Mouse (Mus musculus) layer of hippocampus, adult 18-20 months (tissue): Measurements from ENCODE around the gene Trmt61a. TPM values are rescaled to one million over a fixed set of nuclear protein-coding genes. Genes with fewer than 3 reads are reported as not detected.
"Not testable (repeated sequence)": the region's sequence is repeated elsewhere in the genome, so short reads cannot be mapped to it uniquely, and the experiment has no call there.

Experiments
- DNase-seq, 2 experiments: peaks; one replicate each; pipeline ENCODE4 v3.0.0; 2022; ENCODE audit warnings: low spot score in 2 of 2
- long read RNA-seq: library from polyadenylated mRNA; stranded (forward); transcript quantifications from one replicate; pipeline ENCODE4 v2.0.0, GENCODE M21; 2021
- total RNA-seq, 2 experiments: library from RNA; stranded (reverse); gene quantifications; 2 replicates each; pipeline ENCODE4 v1.2.3; 2021

Gene Trmt61a
- 10 to 100 TPM; 18.5 to 18.8 TPM for total RNA-seq
- long read RNA-seq, transcript Trmt61a-201 (3 exons, 2,433 nt): major isoform, 17 of 23 reads
- long read RNA-seq, partial matches to known transcripts: 6 of 23 reads
- long read RNA-seq, other reads (novel, unspliced or antisense): 0 of 23 reads

DNA sequence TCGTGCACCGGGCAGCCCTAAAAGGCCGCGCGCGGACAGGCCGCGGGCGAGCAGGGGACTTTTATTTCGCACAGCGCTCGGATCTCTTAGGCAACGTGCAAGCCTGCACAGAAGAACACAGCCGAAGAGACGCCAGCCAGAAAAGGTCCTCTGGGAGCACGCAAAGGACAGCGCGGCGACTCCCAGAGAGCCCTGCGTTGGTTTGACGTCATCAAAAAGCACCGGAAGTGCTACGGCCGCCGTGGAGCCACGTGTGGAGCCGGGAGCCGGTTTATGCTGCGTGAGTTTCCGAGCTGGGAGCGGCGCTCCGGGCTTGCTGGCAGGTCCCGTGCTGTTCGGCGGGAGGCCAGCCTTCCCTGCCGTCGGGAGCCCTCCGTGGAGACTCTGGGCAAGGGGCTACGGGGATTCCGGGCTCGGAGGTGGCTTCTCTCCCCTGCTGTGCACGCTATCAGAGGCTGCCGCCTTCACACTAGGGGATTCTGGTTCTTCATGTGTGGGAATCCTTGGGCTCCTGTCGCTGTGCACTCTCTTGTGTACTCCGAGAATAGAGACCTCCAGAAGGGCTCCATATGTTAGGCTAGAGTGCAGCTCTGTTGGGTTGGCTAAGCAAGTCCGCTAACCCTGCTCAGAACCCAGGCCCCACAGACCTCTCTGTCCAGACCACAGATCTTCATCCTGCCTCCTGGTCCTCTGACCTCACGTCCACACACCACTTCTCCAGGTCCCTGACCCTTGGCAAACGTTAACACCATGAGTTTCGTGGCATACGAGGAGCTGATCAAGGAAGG, at the start of gene Trmt61a:
Trmt61a (plus strand) TSS at position 224 of the 788 bp plus-strand sequence.
- DNase-seq: peak; percentile 85 to 93

GRCm38 (mm10) chr12:111648061-111648645, 29.8 kb upstream of the Trmt61a start:
- DNase-seq: peak in 1 of 2 experiments; percentile 87

DNA sequence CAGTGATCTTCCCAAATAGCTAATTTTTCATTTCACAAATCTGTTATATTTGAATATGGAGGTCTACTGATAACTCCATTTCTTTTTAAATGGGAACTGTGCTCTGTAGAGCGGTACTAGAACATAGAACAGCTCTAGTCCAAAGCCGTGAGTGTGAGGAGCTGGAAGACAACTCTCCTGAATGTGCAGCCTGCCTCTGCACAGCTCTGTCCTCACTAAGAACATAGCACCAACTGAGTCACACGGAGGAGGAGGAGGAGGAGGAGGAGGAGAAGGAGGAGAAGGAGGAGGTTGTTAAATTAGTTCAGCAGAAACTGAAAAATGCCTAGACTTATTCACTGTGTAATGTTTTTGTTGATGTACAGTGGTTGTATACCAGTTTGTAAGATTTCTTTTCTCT, 25.0 kb upstream of the Trmt61a start:
- DNase-seq: no peak

GRCm38 (mm10) chr12:111653434-111653833, 24.5 kb upstream of the Trmt61a start:
- peak in 1 of 2 experiments; percentile 89 for DNase-seq

DNA sequence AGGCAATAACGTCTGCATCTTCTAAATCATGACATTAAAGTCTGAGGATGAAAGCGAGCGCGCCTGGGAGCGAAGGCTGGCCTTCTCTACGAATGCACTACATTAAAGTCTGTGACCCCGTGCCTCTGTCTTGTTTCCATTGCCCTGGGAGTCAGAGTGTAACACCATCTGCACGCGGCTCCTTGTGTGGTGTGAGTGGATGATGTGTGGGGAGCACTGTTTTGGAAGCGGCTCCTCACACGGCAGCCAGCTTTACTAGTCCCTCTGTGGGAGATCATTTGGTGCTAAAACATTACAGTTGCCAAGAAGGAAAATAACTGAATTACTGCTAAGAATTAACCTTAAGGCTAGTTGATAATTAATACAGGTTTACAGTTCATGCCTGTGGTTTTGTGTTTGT, 22.2 kb upstream of the Trmt61a start:
- no peak for DNase-seq

DNA sequence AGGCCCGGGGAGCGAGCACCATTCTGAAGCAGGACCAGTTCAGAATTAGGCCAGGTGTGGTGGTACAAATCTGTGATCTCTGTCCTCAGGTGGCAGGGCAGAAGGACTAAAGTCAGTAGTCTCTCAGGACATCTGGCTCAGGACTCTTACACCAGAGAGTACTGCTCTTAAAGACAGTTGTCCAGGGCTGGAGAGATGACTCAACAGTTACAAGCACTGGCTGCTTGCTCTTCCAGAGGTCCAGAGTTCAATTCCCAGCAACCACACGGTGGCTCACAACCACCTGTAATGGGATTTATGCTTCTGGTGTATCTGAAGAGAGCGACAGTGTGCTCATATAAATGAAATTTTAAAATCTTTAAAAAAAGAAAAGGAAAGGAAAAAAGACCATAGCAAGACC, 18.6 kb upstream of the Trmt61a start:
- no peak for DNase-seq

DNA sequence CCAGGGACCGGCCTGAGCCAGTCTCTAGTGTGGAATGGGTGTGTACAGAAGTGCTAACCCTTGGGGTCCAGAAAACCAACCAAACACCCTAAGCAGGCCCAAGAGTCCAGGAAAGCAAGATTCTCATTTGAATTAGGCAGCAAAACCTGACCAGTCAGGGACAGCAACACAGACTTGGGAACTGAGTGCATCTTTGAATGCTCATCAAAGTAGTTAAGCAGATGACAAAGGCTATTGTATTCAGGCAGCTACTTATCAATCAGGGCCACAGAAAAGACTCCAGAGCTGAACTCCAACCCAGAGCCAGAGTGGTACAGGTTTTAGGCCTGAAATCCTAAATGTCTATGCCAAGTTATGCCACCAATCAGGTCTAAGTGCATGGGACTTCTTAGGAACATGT, 17.3 kb upstream of the Trmt61a start:
- DNase-seq: no peak

- DNase-seq: not testable (repeated sequence)
Measured at GRCm38 (mm10) chr12:111661554-111661953, 16.4 kb upstream of the Trmt61a start.

- DNase-seq: no peak
Measured at GRCm38 (mm10) chr12:111663228-111664143, 14.4 kb upstream of the Trmt61a start.

GRCm38 (mm10) chr12:111664144-111664634, 13.7 kb upstream of the Trmt61a start:
- DNase-seq: no peak

DNA sequence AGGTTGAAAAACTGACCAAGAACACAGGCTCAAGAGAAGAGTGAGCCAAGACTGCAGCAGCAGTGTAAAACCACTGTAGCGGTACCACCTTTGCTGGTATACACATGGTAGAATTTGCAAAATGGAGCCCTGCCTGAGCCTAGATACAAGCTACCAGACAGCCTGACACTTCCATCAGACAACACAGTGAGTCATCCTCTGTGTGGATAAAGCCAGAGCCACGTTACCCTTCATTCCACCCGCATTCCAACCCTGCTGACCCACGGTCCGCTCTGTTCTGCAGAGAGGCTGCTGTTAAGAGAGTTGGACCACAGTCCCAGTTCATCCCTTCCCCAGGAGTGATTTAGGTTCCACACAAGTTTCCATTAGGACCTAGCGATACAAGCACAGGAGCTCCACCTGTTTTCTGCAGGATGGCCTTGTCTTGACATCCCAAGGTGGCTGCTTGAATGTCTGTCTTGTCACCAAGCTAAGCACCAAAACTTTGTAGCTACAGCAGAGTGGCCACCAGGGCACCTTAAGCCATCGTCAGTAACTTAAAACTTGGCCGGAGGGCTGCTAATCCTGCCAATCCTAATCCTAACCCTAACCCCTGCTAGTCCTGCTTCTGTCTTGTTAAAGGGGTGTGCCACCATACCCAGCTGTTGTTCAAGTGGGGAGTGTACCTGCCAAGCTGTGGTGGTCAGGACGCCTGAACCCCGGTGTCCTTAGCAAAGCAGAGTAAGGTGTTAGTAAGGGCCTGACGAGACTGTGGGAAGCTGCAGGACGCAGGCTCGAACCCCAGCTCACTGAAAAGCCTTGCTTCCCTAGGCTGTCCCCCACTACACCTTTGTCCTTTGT, 12.6 kb upstream of the Trmt61a start:
- DNase-seq: no peak

GRCm38 (mm10) chr12:111666380-111666779, 11.5 kb upstream of the Trmt61a start:
- DNase-seq: no peak

GRCm38 (mm10) chr12:111667421-111667820, 10.5 kb upstream of the Trmt61a start:
- DNase-seq: no peak

GRCm38 (mm10) chr12:111668457-111668912, 9.4 kb upstream of the Trmt61a start:
- DNase-seq: peak; percentile 88 to 98

DNA sequence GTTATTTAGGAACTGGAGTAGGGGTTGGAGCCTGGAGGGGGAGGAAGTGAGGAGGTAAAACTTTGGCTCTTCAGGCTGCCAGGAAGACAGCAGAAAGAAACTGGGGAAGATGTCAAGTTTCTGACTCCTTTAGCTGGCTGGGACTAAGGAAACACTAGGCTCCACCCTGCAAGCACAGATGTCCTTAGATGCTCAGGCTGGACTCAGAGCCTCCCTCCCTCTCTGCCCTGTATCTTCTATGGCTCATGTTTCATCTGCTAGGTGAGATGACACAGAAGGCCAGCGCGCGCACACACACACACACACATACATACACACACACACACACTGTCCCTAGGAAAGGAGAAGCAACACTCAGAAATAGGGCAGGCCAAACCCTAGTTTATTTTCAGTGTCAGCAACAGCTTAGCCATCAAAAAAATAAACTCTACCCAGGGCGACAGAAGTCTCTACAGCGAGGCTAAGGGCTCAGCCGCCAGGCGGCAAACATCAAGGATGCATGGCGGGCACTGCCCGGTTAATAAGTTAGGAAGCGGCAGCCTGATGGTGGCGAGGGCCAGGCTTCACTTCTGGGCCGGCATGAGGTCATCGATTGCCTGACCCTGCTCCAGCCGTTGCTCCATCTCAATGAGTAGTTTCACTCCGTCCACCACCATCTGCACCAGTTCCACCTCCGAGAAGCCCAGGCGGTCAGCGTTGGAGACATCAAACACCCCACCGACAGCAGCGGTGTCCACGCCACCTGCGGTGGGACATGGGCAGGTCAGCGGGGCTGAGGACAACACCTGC, 8.7 kb upstream of the Trmt61a start:
- DNase-seq: no peak

- no peak for DNase-seq
Measured at GRCm38 (mm10) chr12:111669961-111670360, 7.9 kb upstream of the Trmt61a start.

DNA sequence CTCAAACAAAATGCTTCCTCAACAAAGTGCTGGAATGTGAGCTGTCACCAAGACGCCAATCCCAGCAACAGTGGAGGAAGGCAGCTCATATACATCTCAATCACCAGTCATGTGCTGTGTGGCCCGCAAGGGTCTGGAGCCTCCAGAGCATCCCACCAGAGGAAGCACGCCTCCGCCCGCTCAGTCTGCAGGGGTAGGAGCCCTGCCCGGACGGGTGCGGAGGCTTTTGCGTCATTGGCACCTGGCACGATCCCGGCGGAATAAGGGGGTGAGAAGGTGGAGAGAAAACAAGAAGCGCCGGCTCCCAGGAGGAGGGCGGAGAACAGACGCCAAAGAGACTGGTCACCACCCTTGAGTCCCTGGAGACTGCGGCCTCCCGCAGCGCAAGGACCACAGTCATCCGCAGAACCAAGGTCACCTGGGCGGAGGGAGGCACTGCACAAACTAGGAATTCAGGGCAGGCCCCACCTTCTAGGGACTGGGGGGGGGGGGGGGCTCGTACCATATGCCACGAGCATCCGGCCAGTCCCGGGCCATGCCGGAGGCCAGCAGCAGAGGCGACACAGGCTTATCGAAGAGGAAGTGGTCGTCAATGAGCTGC, 7.4 kb upstream of the Trmt61a start:
- no peak for DNase-seq

DNA sequence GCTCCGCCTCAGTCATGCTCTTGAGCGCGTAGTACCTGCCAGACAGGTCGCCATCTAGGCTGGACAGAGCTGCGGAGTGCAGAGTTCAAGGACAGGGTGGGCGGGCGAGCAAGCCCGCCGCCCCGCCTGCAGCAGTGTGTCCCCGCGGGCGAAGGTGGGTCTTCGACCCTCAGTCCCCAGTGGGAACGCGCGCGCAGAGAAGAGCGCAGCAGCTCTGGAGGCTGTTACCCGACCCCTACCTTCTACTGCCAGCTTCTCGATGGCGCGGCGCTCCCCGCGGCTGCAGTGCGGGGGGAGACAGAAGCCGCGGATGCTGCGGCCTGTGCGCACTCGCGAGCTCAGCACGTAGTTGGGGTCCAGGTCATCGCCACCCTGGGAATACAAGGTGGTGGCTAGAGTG, 6.9 kb upstream of the Trmt61a start:
- DNase-seq: no peak

- DNase-seq: peak in 1 of 2 experiments; percentile 86
Measured at GRCm38 (mm10) chr12:111671431-111671902, 6.4 kb upstream of the Trmt61a start.
